Mouse (Mus musculus) E14TG2a.4 (cell line): ENCODE results near the gene Pde5a.

Experiments used
- CTCF ChIP-seq: conservative IDR thresholded peaks from 2 replicates; pipeline ENCODE4 v1.5.1; 2014; ENCODE audit warnings: low read length
- NANOG ChIP-seq: IDR thresholded peaks from 2 replicates; pipeline ENCODE4 v1.6.1; 2014; ENCODE audit warnings: borderline replicate concordance, low read length, mixed read lengths
- POU5F1 ChIP-seq: IDR thresholded peaks from 2 replicates; pipeline ENCODE4 v1.6.1; 2014; ENCODE audit warnings: low read length, borderline replicate concordance

DNA sequence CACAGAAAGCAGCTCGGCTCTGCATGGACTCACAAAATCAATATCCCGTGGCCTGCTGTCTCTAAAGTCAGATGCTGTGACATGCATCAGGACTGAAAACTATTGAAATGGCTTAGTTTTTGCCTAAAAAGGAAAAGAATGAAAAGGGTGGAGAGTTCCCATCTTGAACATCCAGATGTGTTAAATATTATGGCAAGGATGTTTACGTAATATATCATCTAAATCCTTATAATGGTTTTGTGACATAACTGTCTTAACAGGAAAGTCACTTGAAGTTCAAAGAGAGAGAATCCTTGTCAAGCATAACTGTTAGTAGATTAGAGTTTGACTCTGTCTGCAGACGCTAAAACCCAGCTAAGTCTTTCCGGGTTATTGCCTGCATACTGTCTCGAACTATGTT is 20.3 kb upstream of the Pde5a start:
- TF ChIP-seq CTCF (no peak), NANOG (no peak), POU5F1 (no peak)
